30 mouse cellular contexts compared by ENCODE assay signal in genomic region chr3:101224091-101224490, GRCm38 (mm10).
DNase-seq lines count a peak whose midpoint lies in the region; ATAC-seq and TF ChIP-seq lines count a peak whose summit lies in the region.
"Had no signal": no experiment of that assay in that cellular context is flagged by ENCODE, and none has a peak within 500 bp of the region (broad histone marks: within the 10 kb centered on the region; RNA-seq: fewer than 3 reads in every experiment).

No protein-coding gene starts in this region.

- DNase-seq in A20 (ENCODE audit: low read depth, low spot score) (peak; percentile 39), ES-E14 (ENCODE audit: low read depth, low spot score) (peak; percentile 75)
- DNase-seq in CD4-positive helper T cell, adult 2 months (ENCODE audit: low read depth, low spot score), result peak; percentile 48
- DNase-seq in splenic B cell, adult 2 months (ENCODE audit: low read depth, low spot score), result peak; percentile 27
- no peak for DNase-seq in right cerebral cortex, adult 18-20 months
- DNase-seq: adrenal gland, adult 2 months; cerebellum, adult 8-10 months; cerebellum, postnatal 25 days; gastrocnemius, postnatal 14 days; heart, postnatal 36 days; kidney, adult 11 months; kidney, postnatal 14 days; layer of hippocampus, adult 9-11 months; lung, adult 2 months; lung, postnatal 10 days; right cerebral cortex, postnatal 4 days had no signal

- WGBS in midbrain, embryonic 13.5 days, result 77% methylated on average over 7 of the region's 7 CpGs

- no peak overlapping the region for H3K27ac ChIP-seq in ES-E14 (ENCODE audit: insufficient read depth, low read depth, low read length, poor library complexity, severe bottlenecking)
- H3K27ac ChIP-seq in midbrain, embryonic 13.5 days, result no peak overlapping the region
- H3K27ac ChIP-seq: embryonic facial prominence, embryonic 10.5 days; embryonic facial prominence, embryonic 15.5 days; forebrain, embryonic 12.5 days; heart, embryonic 10.5 days; heart, embryonic 15.5 days; hindbrain, embryonic 12.5 days; limb, embryonic 10.5 days; limb, embryonic 15.5 days; liver, embryonic 14.5 days; midbrain, embryonic 15.5 days; neural tube, embryonic 15.5 days had no signal

- no peak overlapping the region for H3K9ac ChIP-seq in ES-E14 (ENCODE audit: insufficient read depth, low read depth, low read length, poor library complexity, severe bottlenecking)
- H3K9ac ChIP-seq in midbrain, embryonic 13.5 days (replicated peaks), result no peak overlapping the region
- H3K9ac ChIP-seq: embryonic facial prominence, embryonic 15.5 days; forebrain, embryonic 12.5 days; heart, embryonic 15.5 days; hindbrain, embryonic 12.5 days; limb, embryonic 15.5 days; liver, embryonic 14.5 days; midbrain, embryonic 15.5 days; neural tube, embryonic 15.5 days had no signal

- ATAC-seq in midbrain, embryonic 13.5 days, result no peak
- ATAC-seq: activated CD4-positive, CD25-positive, alpha-beta regulatory T cell, adult 4 months; midbrain, embryonic 15.5 days; Patski had no signal

- no peaks in the 10 kb centered on the region for H3K27me3 ChIP-seq in splenic B cell, adult 2 months (ENCODE audit: control insufficient read depth, insufficient read depth, low read length, poor library complexity, severe bottlenecking)
- 0 out of 2 replicates have a peak, but pooled peaks cover 3% of the 10 kb centered on the region for H3K27me3 ChIP-seq in midbrain, embryonic 13.5 days
- H3K27me3 ChIP-seq: embryonic facial prominence, embryonic 15.5 days; forebrain, embryonic 12.5 days; heart, embryonic 15.5 days; hindbrain, embryonic 12.5 days; limb, embryonic 15.5 days; midbrain, embryonic 15.5 days; neural tube, embryonic 15.5 days; Patski had no signal

- no peak overlapping the region for H3K4me2 ChIP-seq in midbrain, embryonic 13.5 days (replicated peaks)
- H3K4me2 ChIP-seq: embryonic facial prominence, embryonic 15.5 days; forebrain, embryonic 12.5 days; heart, embryonic 15.5 days; hindbrain, embryonic 12.5 days; limb, embryonic 15.5 days; midbrain, embryonic 15.5 days; neural tube, embryonic 15.5 days had no signal

- no peaks in the 10 kb centered on the region for H3K36me3 ChIP-seq in ES-E14 (ENCODE audit: control insufficient read depth, insufficient read depth, low read length, poor library complexity, severe bottlenecking)
- H3K36me3 ChIP-seq in splenic B cell, adult 2 months (ENCODE audit: control insufficient read depth, insufficient read depth, low read length, poor library complexity, severe bottlenecking), result no peaks in the 10 kb centered on the region
- H3K36me3 ChIP-seq in midbrain, embryonic 13.5 days, result no peaks in the 10 kb centered on the region
- H3K36me3 ChIP-seq: embryonic facial prominence, embryonic 10.5 days; embryonic facial prominence, embryonic 15.5 days; forebrain, embryonic 12.5 days; heart, embryonic 10.5 days; heart, embryonic 15.5 days; hindbrain, embryonic 12.5 days; limb, embryonic 10.5 days; limb, embryonic 15.5 days; midbrain, embryonic 15.5 days; neural tube, embryonic 15.5 days had no signal

- peak overlapping the region in 1 of 2 experiments; percentile 60; a peak in 2 of 4 replicates for H3K4me3 ChIP-seq in ES-E14 (ENCODE audit: insufficient read depth in 1 of 2, low read depth in 1 of 2, low read length in 2 of 2, poor library complexity in 1 of 2, severe bottlenecking in 1 of 2)
- no peak overlapping the region for H3K4me3 ChIP-seq in midbrain, embryonic 13.5 days (replicated peaks)
- H3K4me3 ChIP-seq: embryonic facial prominence, embryonic 10.5 days; embryonic facial prominence, embryonic 15.5 days; forebrain, embryonic 12.5 days; heart, embryonic 10.5 days; heart, embryonic 15.5 days; hindbrain, embryonic 12.5 days; limb, embryonic 10.5 days; limb, embryonic 15.5 days; midbrain, embryonic 15.5 days; neural tube, embryonic 15.5 days had no signal

- peaks cover 0 to 11% of the 10 kb centered on the region in 2 experiments; a peak in 1 of 4 replicates for H3K4me1 ChIP-seq in ES-E14 (ENCODE audit: control insufficient read depth in 2 of 2, insufficient read depth in 2 of 2, low read length in 2 of 2, poor library complexity in 1 of 2)
- H3K4me1 ChIP-seq in midbrain, embryonic 13.5 days (replicated peaks), result no peaks in the 10 kb centered on the region
- H3K4me1 ChIP-seq: embryonic facial prominence, embryonic 15.5 days; forebrain, embryonic 12.5 days; heart, embryonic 10.5 days; heart, embryonic 15.5 days; hindbrain, embryonic 12.5 days; limb, embryonic 15.5 days; midbrain, embryonic 15.5 days; neural tube, embryonic 15.5 days had no signal

- no peaks in the 10 kb centered on the region for H3K9me3 ChIP-seq in ES-E14 (ENCODE audit: control insufficient read depth, insufficient read depth, low read depth, low read length)
- H3K9me3 ChIP-seq in midbrain, embryonic 13.5 days, result peaks cover 5% of the 10 kb centered on the region; the same call in 1 of the 2 replicates
- H3K9me3 ChIP-seq: embryonic facial prominence, embryonic 15.5 days; forebrain, embryonic 12.5 days; heart, embryonic 15.5 days; limb, embryonic 15.5 days; midbrain, embryonic 15.5 days; neural tube, embryonic 15.5 days had no signal

- in situ Hi-C loops in ES-E14 (cut with MboI; ENCODE audit: low sequenced_read_pairs in 2 of 2, unreplicated experiment in 2 of 2), result no loop called here

TF ChIP-seq in ES-E14, 5 proteins besides CTCF, POLR2A, EP300 and RAD21:
- no peak for TF ChIP-seq MAFK (IDR thresholded peaks at IDR 0.05; ENCODE audit: insufficient read depth, low read depth, low read length)
- no peak for TF ChIP-seq ZC3H11A (IDR thresholded peaks at IDR 0.05; ENCODE audit: borderline replicate concordance, low read depth, low read length)
- no peak; the same call in 1 of the 2 replicates for TF ChIP-seq HCFC1 (IDR thresholded peaks at IDR 0.05; ENCODE audit: borderline replicate concordance, insufficient read depth, low read length)
- TF ChIP-seq ZNF384 (IDR thresholded peaks at IDR 0.05; ENCODE audit: low read depth, low read length), result no peak
- no peak for TF ChIP-seq CHD2 (IDR thresholded peaks at IDR 0.05; ENCODE audit: low read depth, low read length)
